Mouse (Mus musculus) v-Abl transformed pro-B cells (cell line): Measurements from ENCODE around the gene Nit1.

Experiments used
- in situ Hi-C, 2 experiments: fragments of 400-800 bp; cut with MboI; formaldehyde crosslinking; loops; one replicate each; pipeline ENCODE4 v1.15.1; 2025; ENCODE audit not compliant: unreplicated experiment in 2 of 2

Nit1 gene

GRCm38 (mm10) chr1:171345225-171346094 is at the start of gene Nit1, which contains the start of gene Pfdn2:
Nit1 (minus strand) TSS chr1:171345646.
Pfdn2 (plus strand) TSS chr1:171345670.
- in situ Hi-C loops, result no loop called here

GRCm38 (mm10) chr1:171390101-171390500 is 44.7 kb upstream of the Nit1 start:
- in situ Hi-C loops, result no loop called here

- in situ Hi-C loops, result no loop called here
Measured at GRCm38 (mm10) chr1:171388376-171389102, 43.1 kb upstream of the Nit1 start, which contains the start of gene Arhgap30. Arhgap30 (plus strand) TSS chr1:171388954.

- in situ Hi-C loops, result no loop called here
Measured at GRCm38 (mm10) chr1:171387099-171387498, 41.7 kb upstream of the Nit1 start.

GRCm38 (mm10) chr1:171385171-171385570 is 39.7 kb upstream of the Nit1 start:
- in situ Hi-C loops, result no loop called here

GRCm38 (mm10) chr1:171384361-171384760 is 38.9 kb upstream of the Nit1 start:
- in situ Hi-C loops, result no loop called here

GRCm38 (mm10) chr1:171382096-171382620 is 36.7 kb upstream of the Nit1 start:
- in situ Hi-C loops, result no loop called here

GRCm38 (mm10) chr1:171379935-171380599 is 34.6 kb upstream of the Nit1 start:
- in situ Hi-C loops, result no loop called here

GRCm38 (mm10) chr1:171378298-171378697 is 32.9 kb upstream of the Nit1 start:
- in situ Hi-C loops, result no loop called here

- in situ Hi-C loops, result no loop called here
Measured at GRCm38 (mm10) chr1:171375646-171376097, 30.2 kb upstream of the Nit1 start.

- in situ Hi-C loops, result loop anchor here (25.0 kb wide), 1 partner anchor 238 kb away; the partner anchor contains the start of gene Ly9 (in 2 of the 2)
Measured at GRCm38 (mm10) chr1:171373946-171374345, 28.5 kb upstream of the Nit1 start.

GRCm38 (mm10) chr1:171372880-171373279 is 27.4 kb upstream of the Nit1 start:
- in situ Hi-C loops, result loop anchor here (25.0 kb wide), 1 partner anchor 239 kb away; the partner anchor contains the start of gene Ly9 (in 2 of the 2)

GRCm38 (mm10) chr1:171369845-171370556 is 24.6 kb upstream of the Nit1 start, which contains the start of gene Nectin4:
Nectin4 (plus strand) TSS chr1:171370099.
- in situ Hi-C loops, result loop anchor here (25.0 kb wide), 1 partner anchor 242 kb away; the partner anchor contains the start of gene Ly9 (in 2 of the 2)

GRCm38 (mm10) chr1:171365934-171366333 is 20.5 kb upstream of the Nit1 start:
- in situ Hi-C loops, result loop anchor here (25.0 kb wide), 1 partner anchor 246 kb away; the partner anchor contains the start of gene Ly9 (in 2 of the 2)

- in situ Hi-C loops, result loop anchor here (5.0 to 25.0 kb wide), 3 partner anchors 39 to 251 kb away; partner anchors contain the start of gene Ly9 (in 2 of the 2)
Measured at GRCm38 (mm10) chr1:171361106-171362103, 16.0 kb upstream of the Nit1 start.

GRCm38 (mm10) chr1:171360656-171361055 is 15.2 kb upstream of the Nit1 start, which contains the start of gene Klhdc9:
Klhdc9 (minus strand) TSS chr1:171360798.
- in situ Hi-C loops, result loop anchor here (5.0 to 25.0 kb wide), 3 partner anchors 38 to 252 kb away; partner anchors contain the start of gene Ly9 (in 2 of the 2)

GRCm38 (mm10) chr1:171360253-171360652 is 14.8 kb upstream of the Nit1 start:
- in situ Hi-C loops, result loop anchor here (5.0 to 25.0 kb wide), 3 partner anchors 38 to 252 kb away; partner anchors contain the start of gene Ly9 (in 2 of the 2)

- in situ Hi-C loops, result loop anchor here (5.0 to 25.0 kb wide), 4 partner anchors 36 to 464 kb away; partner anchors contain the start of gene Ly9 (in 2 of the 2)
Measured at GRCm38 (mm10) chr1:171358421-171358820, 13.0 kb upstream of the Nit1 start.
